Mouse (Mus musculus) 3134 (cell line): Measurements from ENCODE around the gene Trpd52l3.
A peak's percentile ranks its signal among the peaks of the same experiment; 100 is the strongest.
"Not testable (repeated sequence)": the region's sequence is repeated elsewhere in the genome, so short reads cannot be mapped to it uniquely, and the experiment has no call there.

Source experiments
- DNase-seq: peaks from one replicate; pipeline ENCODE4 v3.0.0-alpha.2; 2011; ENCODE audit warnings: low spot score; ENCODE audit not compliant: insufficient read length; ENCODE audit errors: extremely low read depth

Gene Trpd52l3

GRCm38 (mm10) chr19:30003621-30004020 is at the start of gene Trpd52l3:
Gene Trpd52l3, plus strand, starts transcription at chr19:30003790.
- no peak for DNase-seq

- DNase-seq, result no peak
These were observed 49.8 kb upstream of the Trpd52l3 start for GRCm38 (mm10) chr19:29953833-29954232.

GRCm38 (mm10) chr19:29955454-29955853 is 48.1 kb upstream of the Trpd52l3 start:
- DNase-seq, result no peak

- DNase-seq, result no peak
These were observed 42.7 kb upstream of the Trpd52l3 start for GRCm38 (mm10) chr19:29960906-29961305.

- DNase-seq, result no peak
These were observed 41.7 kb upstream of the Trpd52l3 start for GRCm38 (mm10) chr19:29961842-29962241.

GRCm38 (mm10) chr19:29963598-29964092 is 39.9 kb upstream of the Trpd52l3 start:
- DNase-seq, result no peak

GRCm38 (mm10) chr19:29967960-29968359 is 35.6 kb upstream of the Trpd52l3 start:
- no peak for DNase-seq

GRCm38 (mm10) chr19:29973396-29973795 is 30.2 kb upstream of the Trpd52l3 start:
- no peak for DNase-seq

- DNase-seq, result peak; percentile 8
These were observed 24.7 kb upstream of the Trpd52l3 start for GRCm38 (mm10) chr19:29978847-29979246.

- DNase-seq, result no peak
These were observed 24.0 kb upstream of the Trpd52l3 start for GRCm38 (mm10) chr19:29979452-29980089.

- no peak for DNase-seq
These were observed 19.2 kb upstream of the Trpd52l3 start for GRCm38 (mm10) chr19:29984208-29985005.

GRCm38 (mm10) chr19:29986464-29987091 is 17.0 kb upstream of the Trpd52l3 start:
- no peak for DNase-seq

- DNase-seq, result no peak
These were observed 2.9 kb upstream of the Trpd52l3 start for GRCm38 (mm10) chr19:30000406-30001365.

- DNase-seq, result no peak
These were observed 2.0 kb upstream of the Trpd52l3 start for GRCm38 (mm10) chr19:30001550-30001949.

GRCm38 (mm10) chr19:30006371-30006770 is 2.8 kb downstream of the Trpd52l3 start:
- no peak for DNase-seq

GRCm38 (mm10) chr19:30010520-30011296 is 7.1 kb downstream of the Trpd52l3 start:
- no peak for DNase-seq

GRCm38 (mm10) chr19:30014331-30014730 is 10.7 kb downstream of the Trpd52l3 start:
- DNase-seq, result no peak

- DNase-seq, result no peak
These were observed 12.6 kb downstream of the Trpd52l3 start for GRCm38 (mm10) chr19:30016156-30016555.

- DNase-seq, result not testable (repeated sequence)
These were observed 19.8 kb downstream of the Trpd52l3 start for GRCm38 (mm10) chr19:30023419-30023818.
